35 mouse cellular contexts compared by ENCODE assay signal in the genomic region with DNA sequence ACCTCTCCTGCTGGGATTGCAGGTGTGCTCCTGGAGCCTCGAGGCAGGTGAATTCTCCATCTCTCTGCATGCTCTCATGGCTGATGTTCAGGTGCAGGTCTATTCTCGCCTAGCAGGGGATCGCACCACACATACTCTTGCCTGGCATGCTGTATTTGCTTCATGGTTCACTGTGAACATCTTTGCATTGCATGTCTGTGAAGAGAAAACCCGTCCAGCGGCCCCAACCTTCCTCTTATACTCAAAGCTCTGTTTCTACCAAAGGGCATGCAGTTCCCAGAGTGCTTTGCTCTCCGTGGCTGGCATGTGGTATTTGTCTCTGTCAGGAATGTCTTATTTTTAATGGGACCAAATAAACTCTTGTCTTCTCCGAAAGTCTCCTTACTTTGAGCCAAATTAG. TPM values are rescaled to one million over a fixed set of nuclear protein-coding genes. Genes with fewer than 3 reads are reported as not detected.
"Had no signal": no experiment of that assay in that cellular context is flagged by ENCODE, and none has a peak within 500 bp of the region (broad histone marks: within the 10 kb centered on the region; RNA-seq: fewer than 3 reads in every experiment).

No protein-coding gene starts in this region.

- H3K4me3 ChIP-seq: embryonic facial prominence, embryonic 10.5 days; embryonic facial prominence, embryonic 12.5 days; embryonic facial prominence, embryonic 13.5 days; embryonic facial prominence, embryonic 15.5 days; erythroblast, embryonic 14.5 days; forebrain, embryonic 10.5 days; forebrain, embryonic 12.5 days; forebrain, embryonic 13.5 days; forebrain, embryonic 15.5 days; gastrocnemius, adult 2 months had no signal

- H3K27ac ChIP-seq: embryonic facial prominence, embryonic 10.5 days; embryonic facial prominence, embryonic 12.5 days; embryonic facial prominence, embryonic 13.5 days; embryonic facial prominence, embryonic 15.5 days; forebrain, embryonic 10.5 days; forebrain, embryonic 12.5 days; forebrain, embryonic 13.5 days; forebrain, embryonic 15.5 days; gastrocnemius, adult 2 months had no signal

- H3K9me3 ChIP-seq: embryonic facial prominence, embryonic 10.5 days; embryonic facial prominence, embryonic 15.5 days; forebrain, embryonic 12.5 days; forebrain, embryonic 13.5 days; forebrain, embryonic 15.5 days had no signal

- H3K4me2 ChIP-seq: embryonic facial prominence, embryonic 12.5 days; embryonic facial prominence, embryonic 13.5 days; embryonic facial prominence, embryonic 15.5 days; forebrain, embryonic 12.5 days; forebrain, embryonic 13.5 days; forebrain, embryonic 15.5 days had no signal

- ATAC-seq: forebrain, embryonic 13.5 days; forebrain, embryonic 14.5 days; forebrain, embryonic 15.5 days; forebrain, embryonic 16.5 days; forebrain, postnatal 0 days had no signal

- H3K36me3 ChIP-seq: embryonic facial prominence, embryonic 10.5 days; embryonic facial prominence, embryonic 12.5 days; embryonic facial prominence, embryonic 13.5 days; embryonic facial prominence, embryonic 15.5 days; forebrain, embryonic 10.5 days; forebrain, embryonic 12.5 days; forebrain, embryonic 15.5 days had no signal

- H3K4me1 ChIP-seq: embryonic facial prominence, embryonic 10.5 days; embryonic facial prominence, embryonic 12.5 days; embryonic facial prominence, embryonic 13.5 days; embryonic facial prominence, embryonic 15.5 days; forebrain, embryonic 10.5 days; forebrain, embryonic 12.5 days; forebrain, embryonic 13.5 days; forebrain, embryonic 15.5 days had no signal

- DNase-seq: cerebellum, adult 18-20 months; cerebellum, adult 2 months; cerebellum, adult 8-10 months; cerebellum, adult 9-10 months; cerebellum, adult 9-11 months; cerebellum, postnatal 10 days; cerebellum, postnatal 14 days; cerebellum, postnatal 25 days; cerebellum, postnatal 36 days; embryo, embryonic 11 days; forebrain, postnatal 0 days; gastrocnemius, adult 2 months; gastrocnemius, postnatal 10 days; gastrocnemius, postnatal 14 days; gastrocnemius, postnatal 25 days; heart, adult 18-20 months had no signal

- H3K9ac ChIP-seq: embryonic facial prominence, embryonic 12.5 days; embryonic facial prominence, embryonic 13.5 days; embryonic facial prominence, embryonic 15.5 days; forebrain, embryonic 12.5 days; forebrain, embryonic 13.5 days; forebrain, embryonic 15.5 days; forebrain, postnatal 0 days had no signal

RNA-seq across cellular contexts. Expression of a gene that starts 20.0 kb away (rescaled TPM):
- total RNA-seq: common myeloid progenitor, adult 5-6 weeks; forebrain, postnatal 0 days; gastrocnemius, adult 18-20 months; gastrocnemius, adult 2 months; gastrocnemius, adult 8-10 months; gastrocnemius, postnatal 14 days; gastrocnemius, postnatal 25 days; gastrocnemius, postnatal 36 days; granulocyte monocyte progenitor cell, adult 5-6 weeks; heart, adult 18-20 months had no signal
- polyA plus RNA-seq: cortical plate, adult 2 months; erythroblast, embryonic 14.5 days; forebrain, embryonic 10.5 days; forebrain, embryonic 11.5 days; forebrain, embryonic 14.5 days; forebrain, embryonic 15.5 days; forebrain, embryonic 16.5 days; forebrain, postnatal 0 days; frontal cortex, adult 2 months had no signal
